Mouse (Mus musculus) cerebellum, postnatal 10 days (tissue): ENCODE data around the gene Slc23a4.

Source experiments
- DNase-seq, 2 experiments: peaks; one replicate each; pipeline ENCODE4 v3.0.0; 2021; ENCODE audit warnings: mixed read lengths in 2 of 2

The Slc23a4 gene

GRCm38 (mm10) chr6:34954926-34955861 is 33.0 kb downstream of the Slc23a4 start:
- peak; percentile 19 to 34 for DNase-seq

- no peak for DNase-seq
Measured at GRCm38 (mm10) chr6:34951956-34952667, 36.1 kb downstream of the Slc23a4 start.

DNA sequence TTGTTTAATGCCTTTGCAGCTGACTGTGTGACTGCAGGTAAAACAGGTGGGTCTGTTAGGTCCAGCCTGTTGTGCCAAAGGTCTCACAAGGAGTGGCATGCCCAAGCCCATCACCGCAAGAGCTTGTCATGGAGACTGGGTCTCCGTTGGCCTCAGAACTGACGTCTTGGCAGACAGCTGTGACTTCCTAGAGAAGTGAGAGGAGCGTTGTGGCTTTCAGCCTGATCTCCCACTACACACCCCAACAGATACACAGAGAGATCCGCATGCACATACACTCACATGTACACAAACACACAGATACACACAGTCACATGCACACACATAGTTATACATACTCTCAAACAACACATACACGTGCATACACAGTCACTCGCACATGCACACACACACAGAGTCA is 36.7 kb downstream of the Slc23a4 start:
- no peak for DNase-seq

- DNase-seq = peak; percentile 27 to 47
Measured at GRCm38 (mm10) chr6:34948461-34948860, 39.7 kb downstream of the Slc23a4 start.

DNA sequence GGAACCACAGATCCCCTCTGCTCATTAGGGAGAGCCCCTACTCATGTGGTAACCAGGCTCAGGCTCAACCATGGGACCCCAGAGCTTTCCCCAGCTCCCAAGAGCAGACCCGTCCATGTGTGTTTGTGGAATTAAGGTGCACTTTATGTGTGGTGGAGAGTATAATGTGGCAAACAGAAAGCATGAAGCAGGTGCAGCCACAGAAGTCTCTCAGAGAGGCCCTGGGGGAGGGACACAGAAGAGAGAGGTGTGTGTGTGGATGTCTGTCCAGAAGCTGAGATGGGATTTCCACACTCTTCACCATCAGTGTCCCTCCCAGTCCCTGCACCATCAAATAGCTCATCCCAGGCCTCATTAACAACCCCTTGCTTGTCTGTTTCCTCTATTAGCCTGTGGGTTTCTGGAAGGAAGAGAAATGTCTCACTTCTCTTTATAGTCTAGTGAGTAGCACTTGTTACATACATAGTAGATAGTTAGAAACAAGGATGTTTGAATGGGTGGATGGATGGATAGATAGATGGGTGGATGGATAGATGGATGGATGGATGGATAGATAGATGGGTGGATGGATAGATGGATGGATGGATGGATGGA is 41.6 kb downstream of the Slc23a4 start:
- DNase-seq = no peak

- no peak for DNase-seq
Measured at GRCm38 (mm10) chr6:34943499-34943898, 44.7 kb downstream of the Slc23a4 start.

DNA sequence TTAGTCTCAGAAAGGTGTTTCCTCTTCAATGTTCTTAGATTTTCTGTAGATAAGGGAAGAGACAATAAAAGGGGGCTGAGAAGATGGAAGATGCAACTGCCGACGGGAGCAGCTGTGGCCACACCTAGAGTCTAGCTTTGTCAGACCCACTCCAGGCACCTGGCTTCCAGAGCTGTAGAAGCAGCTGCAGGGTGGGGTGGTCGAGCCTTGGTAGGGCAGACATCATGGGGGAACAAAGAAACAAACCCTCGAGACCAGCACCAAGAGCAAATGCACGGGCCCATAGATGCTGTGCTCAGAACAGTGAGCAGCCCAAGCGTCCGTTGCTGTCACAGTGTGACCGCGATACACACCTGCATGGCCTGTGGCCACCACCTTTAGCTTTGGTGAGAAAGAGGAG is 45.8 kb downstream of the Slc23a4 start:
- DNase-seq = no peak

GRCm38 (mm10) chr6:34941496-34941895 is 46.7 kb downstream of the Slc23a4 start:
- no peak for DNase-seq

DNA sequence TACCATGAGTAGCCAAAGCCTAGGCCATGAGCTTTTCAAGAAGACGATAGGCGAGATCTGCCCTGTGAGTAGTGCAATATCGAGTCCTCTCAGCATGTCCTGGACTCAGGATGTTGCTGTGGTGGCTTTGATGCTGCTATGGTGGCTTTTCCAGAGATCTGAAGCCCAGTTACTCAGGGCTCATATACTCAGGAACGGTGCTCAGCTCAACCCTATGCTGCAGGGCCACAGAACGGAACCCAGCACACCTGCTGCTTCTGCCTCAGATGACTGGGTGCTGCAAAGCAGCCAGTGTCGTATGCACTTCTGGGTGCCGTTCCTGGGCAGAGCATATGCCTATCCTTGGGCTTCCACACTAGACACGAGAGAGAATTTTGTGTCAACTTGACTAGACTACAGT is 48.8 kb downstream of the Slc23a4 start:
- DNase-seq = no peak

DNA sequence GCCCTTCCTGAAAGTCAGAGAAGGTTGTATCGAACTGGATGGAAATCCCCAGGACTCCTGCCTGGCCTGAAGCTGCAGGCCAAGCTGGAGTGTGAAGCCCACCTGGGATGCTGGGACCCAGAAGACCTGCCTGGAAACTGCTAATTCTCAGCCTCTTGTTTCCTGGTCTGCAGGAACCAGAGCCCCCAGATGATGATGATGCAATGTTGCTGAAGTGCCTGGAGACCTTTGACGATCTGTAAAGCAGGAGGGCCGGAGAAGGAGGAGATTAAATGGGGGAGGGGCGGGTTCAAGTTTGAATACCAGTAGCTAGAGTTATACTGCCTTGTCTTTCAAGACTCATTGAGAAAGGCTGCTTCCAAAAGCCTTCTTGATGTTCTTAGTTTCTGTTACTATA is 49.3 kb downstream of the Slc23a4 start:
- DNase-seq = no peak

DNA sequence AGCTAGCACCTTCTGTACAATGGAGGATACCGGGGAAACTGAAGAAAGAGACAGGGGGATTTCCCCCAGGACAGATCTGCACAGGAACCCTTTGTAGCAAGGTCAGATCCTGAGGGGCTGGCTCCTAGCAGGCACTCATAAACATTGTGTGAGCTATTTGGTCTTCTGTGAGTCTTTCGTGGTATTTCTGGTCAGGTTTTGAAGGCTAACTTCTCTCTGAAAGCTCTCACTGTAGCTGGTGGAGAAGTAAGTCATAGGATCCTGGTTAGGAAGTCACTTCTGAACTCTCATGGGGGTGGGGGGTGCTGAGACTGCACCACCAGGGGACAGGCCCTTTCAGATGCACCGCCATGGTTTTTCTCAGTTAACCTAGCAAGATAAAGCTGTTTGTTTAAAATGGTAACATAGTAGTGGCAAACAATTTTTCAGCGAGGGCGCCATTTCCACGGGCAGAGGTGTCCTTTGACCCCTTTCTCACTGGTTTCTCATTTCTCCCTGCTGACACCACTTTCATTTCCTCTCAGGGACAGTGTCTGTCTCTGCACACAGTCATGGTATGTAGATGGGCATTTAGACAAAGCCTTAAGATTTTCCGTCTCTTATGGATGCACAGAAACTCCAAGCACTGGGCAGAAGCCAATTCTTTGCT is 49.8 kb downstream of the Slc23a4 start:
- DNase-seq = no peak

DNA sequence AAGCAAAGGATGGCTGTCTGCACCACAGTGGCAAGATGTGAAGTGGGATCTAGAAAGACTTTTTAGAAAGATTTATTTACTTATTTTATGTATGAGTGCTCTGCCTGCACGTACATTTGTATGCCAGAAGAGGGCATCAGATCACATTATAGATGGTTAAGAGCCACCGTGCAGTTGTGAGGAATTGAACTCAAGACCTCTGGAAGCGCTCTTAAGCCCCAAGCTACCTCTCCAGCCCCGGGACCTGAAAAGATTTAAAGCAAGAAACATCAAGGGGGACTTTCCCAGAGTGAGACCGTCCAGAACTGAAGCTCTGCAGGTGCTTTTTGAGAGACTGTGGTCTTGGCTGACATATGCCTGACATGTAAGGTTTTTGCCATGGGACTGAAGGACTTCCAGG is 51.5 kb downstream of the Slc23a4 start:
- no peak for DNase-seq

GRCm38 (mm10) chr6:34932633-34933032 is 55.6 kb downstream of the Slc23a4 start:
- no peak for DNase-seq

- DNase-seq = no peak
Measured at GRCm38 (mm10) chr6:34927594-34927993, 60.6 kb downstream of the Slc23a4 start.

GRCm38 (mm10) chr6:34927156-34927555 is 61.0 kb downstream of the Slc23a4 start:
- DNase-seq = peak; percentile 84 to 87

DNA sequence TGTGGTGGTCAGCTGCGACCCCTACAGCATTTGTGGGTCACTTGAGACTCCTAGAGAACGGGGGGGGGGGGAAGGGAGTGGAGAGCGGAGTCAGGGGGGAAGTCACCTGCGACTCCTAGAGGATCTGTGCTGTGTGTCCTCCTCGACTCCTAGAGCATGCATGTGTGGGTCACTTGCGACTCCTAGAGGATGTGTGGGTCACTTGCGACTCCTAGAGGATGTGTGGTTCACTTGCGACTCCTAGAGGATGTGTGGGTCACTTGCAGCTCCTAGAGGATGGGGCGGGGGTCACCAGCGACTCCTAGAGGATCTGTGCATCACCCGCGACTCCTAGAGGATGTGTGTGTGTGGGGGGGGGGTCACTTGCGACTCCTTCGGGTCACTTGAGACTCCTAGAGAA is 66.3 kb downstream of the Slc23a4 start:
- peak; percentile 34 to 48 for DNase-seq

DNA sequence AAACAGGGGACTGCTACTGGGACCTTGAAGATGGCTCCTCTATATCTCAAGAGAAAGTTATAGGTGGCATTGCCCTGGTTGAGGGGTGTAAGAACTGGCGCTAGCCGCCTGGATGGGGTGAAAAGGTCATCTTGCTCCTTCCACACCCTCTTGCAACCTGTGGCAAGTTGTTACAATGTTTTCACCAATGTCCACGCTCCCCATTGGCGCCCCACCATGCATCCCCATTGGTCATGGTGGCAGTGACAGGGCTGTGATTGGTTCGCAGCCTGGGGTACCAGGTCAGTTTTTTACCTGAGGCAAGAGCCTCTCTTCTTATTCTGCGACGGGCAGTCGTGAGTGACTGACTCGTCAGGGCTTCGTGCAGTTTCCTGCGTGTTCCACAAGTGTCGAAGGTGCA is 67.6 kb downstream of the Slc23a4 start:
- no peak for DNase-seq

GRCm38 (mm10) chr6:34919956-34920355 is 68.2 kb downstream of the Slc23a4 start, which contains the start of gene Stra8:
Gene Stra8 (plus strand): TSS chr6:34920163.
- DNase-seq = no peak

- no peak for DNase-seq
Measured at GRCm38 (mm10) chr6:34919146-34919545, 69.1 kb downstream of the Slc23a4 start.

- no peak for DNase-seq
Measured at GRCm38 (mm10) chr6:34914462-34914861, 73.7 kb downstream of the Slc23a4 start.

- no peak for DNase-seq
Measured at GRCm38 (mm10) chr6:34913341-34914040, 74.7 kb downstream of the Slc23a4 start.
